Mouse (Mus musculus) colon, adult 2 months (tissue): ENCODE data around the gene Mplkip. TPM values are rescaled to one million over a fixed set of nuclear protein-coding genes. Genes with fewer than 3 reads are reported as not detected.

Experiments used
- polyA plus RNA-seq: library from polyadenylated mRNA; depleted of rRNA; stranded (reverse); fragments of >200 nt; gene quantifications from 2 replicates; pipeline ENCODE4 v1.2.3, GENCODE M21; 2012; rRNA removed

Mplkip gene
- 10.6 and 15.6 TPM in 2 replicates for polyA plus RNA-seq

DNA sequence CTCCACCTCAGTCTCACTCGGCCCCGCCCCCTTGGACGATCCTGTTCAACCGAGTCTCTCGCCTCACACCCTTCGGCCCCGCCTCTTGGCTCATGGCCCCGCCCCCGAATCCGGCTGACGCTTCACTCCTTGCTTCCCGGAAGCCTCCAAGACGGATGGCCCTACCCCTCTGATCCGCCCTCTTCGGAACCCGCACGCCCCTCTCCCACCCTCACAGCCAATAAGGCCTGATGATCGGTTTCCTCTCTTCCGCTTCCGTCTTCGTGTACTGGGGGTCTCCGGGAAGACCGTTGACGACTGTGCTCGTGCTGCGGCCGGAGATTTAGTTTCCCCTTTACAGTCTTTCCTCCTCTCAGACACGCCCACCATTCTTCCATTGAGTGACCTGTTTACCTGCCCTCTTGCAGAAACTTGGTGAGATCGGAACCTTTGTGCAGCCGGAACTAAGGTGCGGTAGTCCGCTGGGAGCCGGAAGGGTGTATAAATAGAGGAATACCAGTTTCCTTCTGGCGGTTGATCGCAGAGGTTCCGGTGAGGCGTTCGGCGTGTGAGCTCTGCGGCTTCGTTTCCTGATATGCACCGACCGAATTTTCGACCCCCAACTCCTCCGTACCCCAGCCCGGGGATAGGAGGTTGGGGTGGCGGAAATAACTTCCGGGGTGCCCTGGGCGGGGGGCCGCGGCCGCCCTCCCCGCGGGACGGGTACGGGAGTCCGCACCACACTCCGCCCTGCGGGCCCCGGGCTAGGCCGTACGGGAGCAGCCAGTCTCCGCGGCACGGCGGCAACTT is at the start of gene Mplkip, which contains the start of gene Sugct:
Gene Mplkip, plus strand, starts transcription at position 282 of the 789 bp plus-strand sequence.
Gene Sugct, minus strand, starts transcription at position 643 of the 789 bp plus-strand sequence.

Other genes starting within 250 kb of the Mplkip start
- gene Sugct, start 361 bp downstream of the Mplkip start, polyA plus RNA-seq, result 0.83 and 0.86 TPM in 2 replicates
- 46.0 and 51.1 TPM in 2 replicates for gene Cdk13, start 109.9 kb downstream of the Mplkip start, polyA plus RNA-seq
- gene Rala, start 249.0 kb downstream of the Mplkip start, polyA plus RNA-seq, result 12.6 and 14.6 TPM in 2 replicates